8 mouse cellular contexts compared by ENCODE assay signal in genomic region chr7:111370421-111370887, GRCm38 (mm10).
A peak's percentile ranks its signal among the peaks of the same experiment; 100 is the strongest.
DNase-seq lines count a peak whose midpoint lies in the region; ATAC-seq and TF ChIP-seq lines count a peak whose summit lies in the region.
"Had no signal": no experiment of that assay in that cellular context is flagged by ENCODE, and none has a peak within 500 bp of the region (broad histone marks: within the 10 kb centered on the region; RNA-seq: fewer than 3 reads in every experiment).

No protein-coding gene starts in this region.

- H3K27ac ChIP-seq in limb, embryonic 14.5 days (replicated peaks; ENCODE audit: low read depth, low read length) = no peak overlapping the region
- no peak overlapping the region for H3K27ac ChIP-seq in limb, embryonic 10.5 days
- H3K27ac ChIP-seq: midbrain, embryonic 12.5 days had no signal

- H3K4me2 ChIP-seq in limb, embryonic 14.5 days (replicated peaks; ENCODE audit: low read depth, low read length, severe bottlenecking) = no peak overlapping the region
- H3K4me2 ChIP-seq: midbrain, embryonic 12.5 days had no signal

- H3K4me3 ChIP-seq in limb, embryonic 14.5 days (replicated peaks; ENCODE audit: low read length) = no peak overlapping the region
- no peak overlapping the region for H3K4me3 ChIP-seq in limb, embryonic 10.5 days
- H3K4me3 ChIP-seq: midbrain, embryonic 12.5 days had no signal

- H3K27me3 ChIP-seq in limb, embryonic 14.5 days (ENCODE audit: control insufficient read depth, insufficient read depth, low read length) = no peaks in the 10 kb centered on the region
- no peaks in the 10 kb centered on the region for H3K27me3 ChIP-seq in limb, embryonic 10.5 days (ENCODE audit: low read depth, poor library complexity, severe bottlenecking)
- H3K27me3 ChIP-seq: midbrain, embryonic 12.5 days had no signal

- no peaks in the 10 kb centered on the region; the same call in 1 of the 2 replicates for H3K4me1 ChIP-seq in limb, embryonic 14.5 days (ENCODE audit: control insufficient read depth, insufficient read depth, low read length)
- H3K4me1 ChIP-seq in limb, embryonic 10.5 days = peaks cover 8% of the 10 kb centered on the region
- H3K4me1 ChIP-seq: midbrain, embryonic 12.5 days had no signal

- H3K9ac ChIP-seq in limb, embryonic 14.5 days (ENCODE audit: low read depth, low read length, severe bottlenecking) = no peak overlapping the region
- H3K9ac ChIP-seq: midbrain, embryonic 12.5 days had no signal

- ATAC-seq in limb, embryonic 14.5 days (ENCODE audit: low FRiP score, low read depth) = no peak
- ATAC-seq in megakaryocyte, adult 5-6 weeks (ENCODE audit: poor library complexity, severe bottlenecking) = no peak

- H3K36me3 ChIP-seq in limb, embryonic 14.5 days (ENCODE audit: control insufficient read depth, insufficient read depth, low read length) = no peaks in the 10 kb centered on the region
- H3K36me3 ChIP-seq in limb, embryonic 10.5 days = no peaks in the 10 kb centered on the region
- H3K36me3 ChIP-seq: midbrain, embryonic 12.5 days had no signal

- no peak for TF ChIP-seq POLR2A in limb, embryonic 14.5 days (IDR thresholded peaks at IDR 0.05; ENCODE audit: borderline replicate concordance, extremely low read depth, insufficient read depth, insufficient read length)

- peak; percentile 45 for DNase-seq in limb, embryonic 14.5 days (ENCODE audit: low spot score)
- no peak for DNase-seq in limb, embryonic 10.5 days (ENCODE audit: low spot score)
- peak; percentile 32 to 54 for DNase-seq in adrenal gland, adult 18-20 months (ENCODE audit: low spot score in 2 of 2)
- peak; percentile 7 for DNase-seq in cerebellum, adult 9-11 months
- peak; percentile 33 for DNase-seq in kidney, adult 9 months
- DNase-seq in layer of hippocampus, postnatal 14 days (ENCODE audit: low spot score in 2 of 2) = no peak

- H3K9me3 ChIP-seq in limb, embryonic 14.5 days (ENCODE audit: control insufficient read depth, low read length) = no peaks in the 10 kb centered on the region
- H3K9me3 ChIP-seq in limb, embryonic 10.5 days (replicated peaks) = no peaks in the 10 kb centered on the region
- H3K9me3 ChIP-seq: midbrain, embryonic 12.5 days had no signal

- WGBS in limb, embryonic 14.5 days = 20% methylated on average over 2 of the region's 2 CpGs
- WGBS in limb, embryonic 10.5 days = 78% methylated on average over 2 of the region's 2 CpGs

Comparison
In these comparisons a context has a peak if more than half of its experiments do, and no peak if none do; other contexts are left out.
1. DNase-seq: peak in limb, embryonic 14.5 days (single experiment), adrenal gland, adult 18-20 months (2 of 2), cerebellum, adult 9-11 months (single experiment) and kidney, adult 9 months (single experiment); none in limb, embryonic 10.5 days (single experiment) and layer of hippocampus, postnatal 14 days (0 of 2).